Mouse (Mus musculus): ENCODE measurements around the gene Cxcl17. TPM values are rescaled to one million over a fixed set of nuclear protein-coding genes. Genes with fewer than 3 reads are reported as not detected.
"Not testable (repeated sequence)": the region's sequence is repeated elsewhere in the genome, so short reads cannot be mapped to it uniquely, and the experiment has no call there.

Gene Cxcl17
- not detected in 2 replicates for total RNA-seq (2014; fragmentation: Nextera tagmentation)
- total RNA-seq (2017), result not detected in 2 replicates

GRCm38 (mm10) chr7:25412833-25413441 is at the start of gene Cxcl17:
Gene Cxcl17 (minus strand): TSS chr7:25412886.
- no peak for ATAC-seq (replicated peaks; ENCODE audit: low FRiP score, low TSS enrichment, poor library complexity, severe bottlenecking)

- not testable (repeated sequence) for ATAC-seq (replicated peaks; ENCODE audit: low FRiP score, low TSS enrichment, poor library complexity, severe bottlenecking)
These were observed 49.3 kb upstream of the Cxcl17 start for GRCm38 (mm10) chr7:25462033-25462337.

- not testable (repeated sequence) for ATAC-seq (replicated peaks; ENCODE audit: low FRiP score, low TSS enrichment, poor library complexity, severe bottlenecking)
These were observed 48.8 kb upstream of the Cxcl17 start for GRCm38 (mm10) chr7:25461336-25462032.

- no peak for ATAC-seq (replicated peaks; ENCODE audit: low FRiP score, low TSS enrichment, poor library complexity, severe bottlenecking)
These were observed 39.4 kb upstream of the Cxcl17 start for GRCm38 (mm10) chr7:25452103-25452502.

GRCm38 (mm10) chr7:25449913-25450890 is 37.5 kb upstream of the Cxcl17 start:
- no peak for ATAC-seq (replicated peaks; ENCODE audit: low FRiP score, low TSS enrichment, poor library complexity, severe bottlenecking)

GRCm38 (mm10) chr7:25440816-25441153 is 28.1 kb upstream of the Cxcl17 start:
- no peak for ATAC-seq (replicated peaks; ENCODE audit: low FRiP score, low TSS enrichment, poor library complexity, severe bottlenecking)

GRCm38 (mm10) chr7:25439978-25440815 is 27.5 kb upstream of the Cxcl17 start:
- ATAC-seq (replicated peaks; ENCODE audit: low FRiP score, low TSS enrichment, poor library complexity, severe bottlenecking), result no peak

GRCm38 (mm10) chr7:25439124-25439822 is 26.6 kb upstream of the Cxcl17 start:
- no peak for ATAC-seq (replicated peaks; ENCODE audit: low FRiP score, low TSS enrichment, poor library complexity, severe bottlenecking)

- no peak for ATAC-seq (replicated peaks; ENCODE audit: low FRiP score, low TSS enrichment, poor library complexity, severe bottlenecking)
These were observed 24.0 kb upstream of the Cxcl17 start for GRCm38 (mm10) chr7:25436704-25437103.

GRCm38 (mm10) chr7:25436226-25436625 is 23.5 kb upstream of the Cxcl17 start:
- no peak for ATAC-seq (replicated peaks; ENCODE audit: low FRiP score, low TSS enrichment, poor library complexity, severe bottlenecking)

GRCm38 (mm10) chr7:25435546-25435851 is 22.8 kb upstream of the Cxcl17 start:
- no peak for ATAC-seq (replicated peaks; ENCODE audit: low FRiP score, low TSS enrichment, poor library complexity, severe bottlenecking)

- ATAC-seq (replicated peaks; ENCODE audit: low FRiP score, low TSS enrichment, poor library complexity, severe bottlenecking), result no peak
These were observed 22.2 kb upstream of the Cxcl17 start for GRCm38 (mm10) chr7:25434654-25435545.

- no peak for ATAC-seq (replicated peaks; ENCODE audit: low FRiP score, low TSS enrichment, poor library complexity, severe bottlenecking)
These were observed 21.3 kb upstream of the Cxcl17 start for GRCm38 (mm10) chr7:25433781-25434560.

GRCm38 (mm10) chr7:25433007-25433541 is 20.4 kb upstream of the Cxcl17 start:
- no peak for ATAC-seq (replicated peaks; ENCODE audit: low FRiP score, low TSS enrichment, poor library complexity, severe bottlenecking)

- ATAC-seq (replicated peaks; ENCODE audit: low FRiP score, low TSS enrichment, poor library complexity, severe bottlenecking), result no peak
These were observed 19.7 kb upstream of the Cxcl17 start for GRCm38 (mm10) chr7:25432381-25432780.

- ATAC-seq (replicated peaks; ENCODE audit: low FRiP score, low TSS enrichment, poor library complexity, severe bottlenecking), result no peak
These were observed 17.4 kb upstream of the Cxcl17 start for GRCm38 (mm10) chr7:25429886-25430784.

Measured in megakaryocyte-erythroid progenitor cell, adult 5-6 weeks (primary cell).